Mouse (Mus musculus) spleen, postnatal 36 days (tissue): ENCODE results near the gene Scrn1.

Source experiments
- DNase-seq, 2 experiments: peaks; one replicate each; pipeline ENCODE4 v3.0.0; 2022; ENCODE audit warnings: low spot score in 2 of 2, mixed read lengths in 1 of 2

Gene Scrn1

DNA sequence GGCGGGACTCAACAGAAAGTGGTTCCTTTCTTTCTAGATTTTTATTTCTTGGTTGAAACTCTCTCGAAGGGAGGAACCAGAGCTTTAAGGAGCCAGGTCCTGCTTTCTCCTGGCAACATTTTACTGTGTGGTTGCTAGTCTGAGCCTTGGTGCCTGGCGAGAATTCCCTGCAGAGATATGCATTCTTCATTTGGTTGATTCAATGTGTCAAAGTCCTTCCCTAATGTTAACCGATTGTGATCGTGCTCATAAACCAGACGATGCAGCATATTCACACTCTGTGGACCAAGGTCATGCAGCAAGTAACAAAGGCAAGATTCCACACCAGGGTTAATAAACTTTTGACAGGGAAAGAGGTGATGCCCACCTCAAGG is 244 bp upstream of the Scrn1 start:
- no peak for DNase-seq

DNA sequence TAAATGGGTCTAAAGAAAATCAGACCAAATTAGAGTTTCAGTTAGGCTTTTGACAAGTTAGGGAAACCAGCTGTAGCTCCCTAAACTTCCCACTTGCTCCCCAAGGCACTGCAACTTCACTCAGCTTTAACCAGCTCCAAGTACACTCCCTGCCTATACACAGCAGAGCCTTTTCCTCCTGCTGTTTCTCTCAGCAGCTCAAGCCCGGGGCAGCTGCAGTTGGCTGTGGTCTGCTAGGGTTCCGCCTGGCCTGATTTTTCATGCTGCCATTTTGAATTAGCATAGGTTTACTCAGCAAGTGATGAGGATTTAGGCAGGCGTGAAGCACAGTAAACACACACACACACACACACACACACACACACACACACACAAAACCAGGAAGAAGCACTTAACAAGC is 1.3 kb downstream of the Scrn1 start:
- no peak for DNase-seq

DNA sequence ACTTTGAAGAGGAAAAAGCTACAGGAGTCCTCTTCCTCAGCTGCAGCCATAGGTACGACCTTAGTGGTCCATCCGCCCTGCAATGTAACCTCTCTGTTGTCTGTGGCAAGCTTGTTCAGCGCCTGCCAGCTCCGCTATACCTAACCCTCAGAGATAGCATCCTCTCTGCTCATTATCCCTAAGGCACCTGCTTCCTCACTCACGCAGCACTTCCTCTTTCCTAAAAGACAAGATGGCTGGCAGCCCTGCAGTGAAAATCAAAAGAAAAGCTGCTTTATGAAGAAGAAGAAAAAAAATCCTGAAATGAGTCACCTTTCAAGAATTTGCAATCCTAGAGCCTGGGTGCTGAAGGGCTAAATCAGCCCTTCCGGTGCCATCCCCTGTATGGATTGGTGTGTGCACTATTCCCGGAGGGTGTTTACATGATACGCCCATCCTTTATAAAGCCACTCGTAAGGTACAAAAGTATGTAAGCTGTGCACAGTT is 1.7 kb downstream of the Scrn1 start:
- no peak for DNase-seq

DNA sequence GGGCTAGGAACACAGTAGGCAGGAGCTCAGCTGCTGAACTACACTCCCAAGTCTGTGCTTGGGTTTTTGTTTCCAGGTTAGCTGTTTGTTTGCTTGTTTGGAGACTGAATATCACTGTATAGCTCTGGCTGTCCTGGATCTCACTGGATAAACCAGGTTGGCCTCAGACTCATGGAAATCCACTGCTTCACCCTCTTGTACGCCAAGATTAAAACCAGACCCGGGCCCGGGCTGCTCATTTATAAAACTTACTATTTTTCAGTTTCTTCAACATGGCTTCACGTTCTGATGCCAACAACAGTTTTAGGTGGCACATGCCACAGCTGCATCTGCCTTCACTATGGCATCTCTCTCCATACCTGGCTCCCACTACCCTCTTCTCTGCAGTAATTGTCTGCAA is 2.7 kb downstream of the Scrn1 start:
- no peak for DNase-seq

DNA sequence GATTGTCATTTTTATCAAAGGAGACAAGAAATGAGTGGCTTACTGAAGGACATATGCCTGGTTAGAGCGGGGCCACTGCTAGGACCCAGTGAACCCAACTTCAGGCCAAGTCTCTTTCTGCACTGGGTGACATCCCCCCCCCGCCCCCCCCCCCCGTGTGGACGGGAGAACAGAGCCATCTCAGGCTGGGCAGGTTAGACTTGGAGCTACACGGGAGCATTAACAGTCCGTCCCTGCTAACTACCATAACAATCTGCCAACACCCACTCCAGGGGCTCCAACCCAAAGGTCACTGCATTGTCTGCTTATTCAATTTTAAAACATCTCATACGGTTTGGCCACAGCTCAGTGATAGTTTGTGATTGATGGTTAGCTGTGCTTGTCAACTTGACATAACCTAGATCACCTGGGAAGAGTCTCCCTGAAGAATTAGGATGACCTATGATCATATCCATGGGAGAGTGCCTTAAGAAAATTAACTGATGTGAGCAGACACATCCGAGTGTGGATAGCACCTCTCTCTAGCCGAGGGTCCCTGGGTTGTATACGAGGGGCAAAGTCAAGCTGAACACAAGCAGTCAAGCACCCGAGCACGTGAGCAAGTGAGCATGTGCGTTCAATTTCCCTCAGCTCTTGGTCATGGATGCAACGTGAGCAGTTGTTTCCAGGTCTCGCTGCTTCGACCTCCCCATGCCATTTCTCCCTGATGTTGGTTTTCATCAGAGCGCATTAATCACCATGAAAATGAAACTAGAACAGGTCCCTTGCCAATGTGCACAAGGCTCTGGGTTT is 4.1 kb downstream of the Scrn1 start:
- no peak for DNase-seq

DNA sequence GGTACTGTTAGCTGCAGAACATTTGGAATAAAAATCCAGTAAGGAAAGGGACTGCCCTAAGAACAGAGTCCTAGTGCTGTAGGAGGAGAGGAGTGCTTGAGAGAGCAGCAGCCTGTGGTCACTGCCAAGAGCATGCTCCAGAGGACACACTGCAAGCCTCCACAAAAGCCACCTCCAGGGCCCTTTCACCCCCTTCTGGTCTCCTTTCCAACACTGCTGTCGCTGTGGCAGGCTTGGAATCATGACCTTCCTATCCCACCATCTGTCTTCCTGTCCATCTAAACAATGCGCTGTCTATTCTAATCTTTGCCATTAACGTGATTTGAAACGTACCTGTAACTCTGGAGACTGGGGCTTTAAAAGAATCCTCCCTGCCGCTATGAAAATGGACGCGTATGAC is 7.8 kb downstream of the Scrn1 start:
- no peak for DNase-seq

DNA sequence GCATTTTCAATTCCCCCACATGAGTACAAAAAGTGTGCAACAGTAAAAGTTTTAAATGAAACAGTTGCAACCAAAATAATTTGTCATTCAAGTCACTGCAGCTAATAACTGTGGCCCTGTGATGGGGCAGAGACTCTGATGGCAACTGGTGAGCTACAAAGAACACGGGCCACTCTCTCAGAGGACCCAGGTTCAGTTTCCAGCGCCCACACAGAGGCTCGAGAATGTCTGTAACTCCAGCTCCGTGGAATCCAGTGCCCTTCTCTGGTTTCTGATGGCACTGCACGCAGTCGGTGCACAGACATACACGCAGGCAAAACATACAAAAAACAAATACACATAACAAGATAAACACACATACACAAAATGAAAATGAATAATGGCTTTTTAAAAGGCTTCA is 8.6 kb downstream of the Scrn1 start:
- DNase-seq: no peak

DNA sequence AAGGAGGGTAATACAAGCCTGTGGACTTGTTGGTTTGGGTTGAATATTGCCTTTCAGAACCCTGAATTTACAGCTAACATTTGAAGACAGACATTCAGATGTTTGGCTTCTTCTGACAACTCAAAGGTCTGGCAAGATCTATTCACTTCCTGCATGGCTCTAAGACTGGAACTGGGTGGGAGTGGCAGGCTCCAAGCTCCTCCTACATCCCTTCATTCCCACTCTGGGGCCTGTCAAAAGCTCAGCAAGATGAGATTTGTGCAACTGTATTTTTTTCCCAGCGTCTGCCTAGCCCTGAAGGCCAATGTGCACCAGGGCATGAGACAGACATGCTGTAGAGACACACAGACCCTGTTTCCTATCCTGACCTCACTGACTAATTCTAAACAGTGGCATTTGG is 10.5 kb downstream of the Scrn1 start:
- DNase-seq: no peak

DNA sequence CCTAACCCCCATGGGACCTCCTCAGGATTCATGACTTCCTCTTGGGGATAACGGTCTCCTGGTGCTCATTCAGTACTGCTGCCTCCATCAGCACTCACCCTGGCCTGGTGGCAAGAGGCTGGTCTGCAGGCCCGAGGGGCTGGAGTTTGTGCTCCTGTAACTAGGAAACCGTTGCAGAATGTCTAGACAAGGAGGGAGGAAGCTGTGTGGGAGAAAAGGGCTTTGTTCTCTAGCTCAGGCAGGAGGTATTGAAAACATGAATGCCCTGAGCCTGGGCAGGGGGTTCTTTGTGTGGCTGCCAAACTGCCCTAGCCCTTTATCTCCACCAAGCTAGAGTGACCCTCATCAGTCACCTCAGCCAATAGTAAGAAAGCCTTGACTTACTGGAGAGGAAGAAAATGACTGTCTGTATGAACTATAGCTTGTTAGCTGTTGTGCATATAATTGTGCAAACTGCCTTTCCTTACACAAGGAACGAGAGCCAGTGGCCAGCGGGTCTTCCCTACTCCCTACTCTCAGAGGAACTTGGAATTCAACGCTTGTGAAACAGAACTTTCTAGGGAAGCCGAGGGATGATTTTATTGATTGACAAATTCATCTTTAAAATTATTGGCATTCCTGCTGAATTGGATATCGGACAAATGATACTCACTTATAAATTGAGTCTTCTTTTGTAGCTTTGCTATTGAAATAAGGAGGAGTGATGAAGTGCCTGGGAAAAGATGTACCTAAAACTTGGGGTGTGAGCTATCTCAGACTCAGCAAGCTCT is 11.8 kb downstream of the Scrn1 start:
- DNase-seq: no peak

DNA sequence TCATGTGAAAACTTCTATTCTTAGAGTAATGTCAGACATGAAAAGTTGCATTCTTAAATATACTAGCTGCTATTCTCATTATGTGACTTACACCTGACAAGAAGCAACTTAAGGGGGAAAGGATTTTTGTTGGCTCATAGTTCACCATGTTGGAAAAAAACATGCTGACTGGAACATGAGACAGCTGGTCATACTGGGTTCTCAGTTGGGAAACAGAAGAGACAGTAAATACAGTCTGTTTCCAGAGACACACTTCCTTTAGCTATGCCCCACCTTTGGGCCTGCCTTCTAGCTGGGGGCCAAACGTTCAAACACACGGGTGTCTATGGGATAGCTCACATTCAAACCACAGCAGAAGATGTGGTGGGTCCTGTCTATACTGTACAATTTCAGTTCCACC is 12.7 kb downstream of the Scrn1 start:
- no peak for DNase-seq

DNA sequence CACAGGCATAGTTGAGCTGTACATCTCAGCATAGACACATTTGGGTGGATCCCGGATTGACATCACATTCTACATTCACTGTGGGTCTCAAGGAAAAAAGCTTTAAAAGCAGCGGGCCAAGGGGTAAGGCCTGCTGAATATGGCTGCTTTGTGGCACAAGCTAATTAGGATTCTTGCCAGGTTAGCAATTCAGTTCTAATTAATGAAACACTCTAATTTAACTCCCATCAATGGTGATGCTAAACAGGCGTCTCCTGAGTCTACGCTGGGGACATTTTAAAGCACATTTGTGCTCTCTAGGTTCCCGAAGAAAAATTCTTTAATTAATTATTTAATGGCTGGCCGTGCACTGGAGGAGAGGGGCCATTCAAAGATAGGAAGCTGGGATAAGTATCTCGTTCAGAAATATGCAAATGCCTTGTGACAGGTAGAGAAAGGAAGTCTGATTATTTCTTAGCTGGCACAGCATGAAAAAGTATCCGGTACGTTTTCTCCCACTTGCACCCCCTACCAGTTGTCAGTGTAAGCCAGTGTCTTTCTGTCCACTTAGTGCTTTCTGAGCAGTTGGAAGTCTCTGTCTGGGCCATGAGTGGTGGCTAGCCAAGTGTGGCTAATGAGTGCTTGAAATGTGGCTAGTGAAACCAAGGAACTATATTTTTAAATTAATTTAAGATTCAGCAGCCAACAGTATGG is 13.4 kb downstream of the Scrn1 start:
- DNase-seq: no peak

DNA sequence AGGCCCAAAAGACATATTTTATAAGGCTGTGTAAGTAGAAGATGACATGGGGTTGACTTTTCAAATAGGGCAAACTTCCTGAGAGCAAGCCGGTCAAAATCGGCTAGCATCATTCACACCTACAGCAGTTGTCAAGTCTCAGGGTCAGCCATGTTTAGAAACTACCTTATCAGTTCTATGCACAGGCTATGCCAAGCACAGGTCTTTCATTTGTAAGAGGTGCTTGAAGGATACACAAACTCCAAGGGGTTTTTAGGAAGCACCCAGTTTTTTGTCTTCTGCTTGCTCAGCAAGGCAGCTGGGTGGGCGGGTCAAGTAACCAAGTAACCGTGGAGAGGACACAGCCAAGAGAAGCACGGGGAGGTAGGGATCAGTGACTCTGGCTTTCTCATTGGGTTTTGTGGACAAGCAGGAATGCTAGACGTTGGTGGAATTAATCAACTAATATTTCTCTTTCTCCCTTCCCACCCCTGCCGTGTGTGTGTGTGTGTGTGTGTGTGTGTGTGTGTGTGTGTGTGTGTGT is 15.4 kb downstream of the Scrn1 start:
- DNase-seq: no peak

DNA sequence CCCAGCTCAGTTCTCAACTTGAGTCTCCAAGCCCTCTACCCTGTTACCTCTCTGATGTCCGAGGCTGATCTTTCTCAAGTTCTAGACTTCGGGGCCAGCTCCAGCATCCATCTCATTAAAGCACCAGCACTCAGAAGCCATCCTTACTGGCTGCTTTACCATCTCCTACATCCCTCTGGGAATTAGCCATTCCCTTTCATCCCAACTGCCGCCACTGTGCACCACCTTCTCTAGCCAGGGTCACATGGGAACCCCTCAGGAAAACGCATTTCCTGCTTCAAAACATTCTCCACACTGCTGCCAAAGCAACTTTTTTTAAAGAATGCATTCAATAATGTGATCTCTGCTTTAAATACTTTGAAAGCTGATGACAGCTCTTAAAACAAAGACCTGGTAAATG is 17.0 kb downstream of the Scrn1 start:
- no peak for DNase-seq

DNA sequence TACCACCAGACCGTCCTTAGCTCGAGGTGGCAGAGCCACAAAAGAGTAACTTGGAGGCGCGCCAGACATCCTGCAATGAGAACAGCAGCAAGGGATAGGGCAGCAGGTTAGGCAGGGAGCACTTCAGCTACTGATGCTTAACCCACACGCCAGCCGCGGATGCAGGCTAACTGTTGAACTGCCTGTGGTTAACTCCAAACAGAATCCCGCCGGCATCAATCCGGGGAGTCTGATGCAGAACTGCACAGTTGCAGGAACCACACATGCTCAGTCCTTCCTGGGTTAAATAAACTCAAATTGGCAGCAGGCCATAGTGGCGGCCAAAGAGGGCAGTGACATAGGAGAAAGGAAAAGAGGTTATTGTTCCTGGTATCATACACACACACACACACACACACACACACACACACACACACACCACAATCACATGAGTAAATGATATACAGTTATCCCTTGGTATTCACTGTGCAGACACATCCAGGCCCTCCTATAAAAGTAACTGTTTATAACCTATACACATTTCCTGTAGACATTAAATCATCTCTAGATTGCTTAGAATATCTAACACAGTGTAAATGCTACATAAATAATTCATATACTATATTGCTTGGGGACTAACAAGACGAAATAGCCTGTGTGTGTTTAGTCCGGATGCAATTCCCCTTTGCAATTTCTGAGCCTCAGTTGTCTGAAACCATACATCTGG is 17.8 kb downstream of the Scrn1 start:
- no peak for DNase-seq

DNA sequence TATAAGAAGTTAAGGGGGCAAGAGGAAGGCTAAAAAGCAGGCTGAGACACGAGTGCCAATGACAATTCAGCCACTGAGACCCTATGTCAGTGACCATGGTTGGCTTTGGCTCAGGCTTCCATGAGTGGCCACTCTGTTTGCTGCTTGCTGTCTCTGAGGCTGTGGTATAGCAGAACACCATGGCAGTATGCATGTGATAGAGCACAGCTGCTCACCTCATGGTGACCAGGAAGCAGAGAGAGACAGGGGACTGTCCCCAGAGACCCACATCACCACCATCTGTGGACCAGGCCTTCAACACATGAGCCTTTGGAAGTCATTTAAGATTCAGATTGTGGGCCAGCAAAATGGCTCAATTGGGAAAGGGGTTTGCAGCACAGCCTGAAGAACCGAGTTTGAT is 22.6 kb downstream of the Scrn1 start:
- no peak for DNase-seq

DNA sequence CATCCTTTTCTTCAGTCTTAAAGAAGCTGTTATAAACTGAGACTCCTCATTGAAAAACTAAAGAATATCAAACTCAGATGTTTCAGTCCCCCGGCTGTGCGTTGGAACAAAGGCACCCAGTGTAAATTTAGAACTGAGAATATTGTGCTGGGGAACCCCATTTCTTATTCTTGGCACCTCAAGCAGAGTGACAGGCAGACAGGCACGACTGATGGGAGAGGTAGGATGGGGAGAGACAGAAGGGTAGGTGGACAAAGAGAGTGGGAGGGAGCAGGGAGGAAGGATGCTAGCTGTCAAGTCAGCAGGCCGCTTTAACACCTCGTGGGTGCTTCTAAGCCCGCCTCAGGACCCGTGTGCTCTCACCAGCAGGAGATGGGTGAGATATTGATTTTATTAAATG is 23.5 kb downstream of the Scrn1 start:
- no peak for DNase-seq

DNA sequence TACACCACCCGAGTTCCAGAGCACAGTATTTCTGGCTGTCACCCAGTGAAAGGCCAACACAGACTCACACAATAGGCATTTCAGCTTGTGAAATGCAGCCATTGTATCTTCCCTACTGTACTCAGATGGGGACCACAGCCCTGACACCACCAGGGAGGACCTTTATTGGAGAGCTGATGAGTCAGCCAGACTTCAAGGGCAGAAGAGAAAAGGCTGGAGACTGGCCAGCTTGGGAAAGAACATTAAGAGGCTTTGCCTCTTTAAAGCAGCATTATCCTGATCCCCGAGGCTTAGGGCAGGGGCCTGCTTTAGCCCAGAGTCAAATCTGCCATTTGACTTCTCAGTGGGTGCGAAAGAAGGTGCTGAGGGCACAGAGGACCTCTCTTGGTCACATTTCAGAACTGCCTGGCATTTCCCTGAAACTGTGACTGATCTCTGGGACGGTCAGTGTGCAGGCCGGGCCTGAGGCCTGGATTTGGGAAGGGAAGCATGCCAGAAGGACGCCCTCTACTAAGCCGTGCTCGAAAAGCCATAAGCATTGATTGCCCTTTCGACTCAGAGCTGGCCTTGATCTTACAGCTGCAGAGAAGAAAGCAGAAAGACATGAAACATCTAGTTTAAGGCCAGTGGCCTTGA is 25.9 kb downstream of the Scrn1 start:
- no peak for DNase-seq

DNA sequence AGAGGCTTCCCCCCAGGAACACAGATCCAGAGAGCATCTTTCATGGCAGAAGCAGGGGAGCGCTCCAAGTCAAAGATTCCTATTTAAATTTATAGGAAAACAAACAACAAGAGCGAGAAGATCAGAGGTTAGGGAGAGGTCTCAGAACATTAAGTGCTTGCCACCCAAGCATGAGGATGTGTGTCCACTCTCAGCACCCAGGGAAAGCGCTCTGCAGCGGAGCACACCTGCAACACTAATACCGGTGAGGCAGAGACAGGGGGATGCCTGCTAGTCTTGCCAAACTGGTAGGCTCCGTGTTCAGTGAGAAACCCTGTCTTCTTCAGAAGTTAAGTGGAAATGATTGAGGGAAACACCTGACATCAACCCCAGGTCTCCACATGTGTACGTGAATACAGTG is 26.9 kb downstream of the Scrn1 start:
- DNase-seq: no peak

DNA sequence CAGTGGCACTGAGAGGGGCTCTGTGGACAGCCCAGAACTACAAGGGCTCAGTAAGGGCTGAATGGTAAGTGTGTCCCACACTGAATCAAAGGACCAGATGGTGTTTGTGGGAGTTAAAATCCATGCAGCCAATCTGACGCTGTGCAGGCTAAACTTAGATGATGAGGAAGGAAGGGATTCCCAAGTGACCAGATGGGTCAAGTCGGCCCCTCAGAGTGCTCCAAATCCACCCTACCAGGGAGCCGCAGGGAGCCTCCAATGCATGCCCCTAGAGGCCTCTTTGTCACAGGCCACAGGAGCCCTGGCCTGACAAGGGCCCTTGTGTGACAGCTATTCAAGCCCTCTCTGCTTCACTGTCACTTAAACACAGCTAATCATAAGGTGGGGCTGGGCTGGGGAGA is 27.5 kb downstream of the Scrn1 start:
- DNase-seq: no peak

DNA sequence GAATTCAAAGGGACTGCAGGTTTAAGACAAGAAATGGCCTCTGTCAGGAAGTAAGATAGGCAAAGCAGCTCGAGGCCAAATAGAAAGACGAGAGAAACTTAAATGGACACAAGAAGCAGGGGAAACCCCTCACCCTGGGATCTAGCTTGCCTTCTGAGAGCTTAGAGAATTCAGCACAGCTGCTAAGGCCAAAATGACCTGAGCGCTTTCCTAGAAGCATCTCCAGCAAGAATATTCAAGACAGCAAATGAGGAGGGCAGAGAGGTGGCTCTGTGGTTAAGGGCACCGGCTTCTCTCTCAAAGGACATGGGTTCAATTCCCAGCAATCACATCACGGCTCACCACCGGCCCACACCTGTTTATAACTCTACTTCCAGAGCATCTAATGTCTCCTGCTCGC is 29.2 kb downstream of the Scrn1 start:
- no peak for DNase-seq

DNA sequence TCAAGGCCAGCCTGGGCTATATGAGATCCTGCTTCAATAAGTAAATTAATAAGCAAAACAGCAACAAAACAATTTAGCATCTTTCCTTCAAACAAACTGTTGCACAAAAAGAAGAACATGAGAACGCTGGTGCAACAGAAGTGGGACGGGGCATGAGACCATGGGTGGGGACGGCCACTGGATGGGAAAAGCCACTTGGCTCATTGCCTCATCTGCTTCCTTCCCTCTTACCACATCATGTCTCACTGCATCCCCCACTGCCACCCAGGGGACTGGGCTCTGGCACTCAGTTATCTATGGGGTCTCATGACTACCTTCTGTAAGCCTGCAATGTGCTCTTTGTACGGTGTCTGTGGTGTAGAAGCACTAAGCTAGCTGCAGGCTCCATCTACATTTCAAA is 30.8 kb downstream of the Scrn1 start:
- no peak for DNase-seq
